22 mouse cellular contexts compared by ENCODE assay signal in the genomic region with DNA sequence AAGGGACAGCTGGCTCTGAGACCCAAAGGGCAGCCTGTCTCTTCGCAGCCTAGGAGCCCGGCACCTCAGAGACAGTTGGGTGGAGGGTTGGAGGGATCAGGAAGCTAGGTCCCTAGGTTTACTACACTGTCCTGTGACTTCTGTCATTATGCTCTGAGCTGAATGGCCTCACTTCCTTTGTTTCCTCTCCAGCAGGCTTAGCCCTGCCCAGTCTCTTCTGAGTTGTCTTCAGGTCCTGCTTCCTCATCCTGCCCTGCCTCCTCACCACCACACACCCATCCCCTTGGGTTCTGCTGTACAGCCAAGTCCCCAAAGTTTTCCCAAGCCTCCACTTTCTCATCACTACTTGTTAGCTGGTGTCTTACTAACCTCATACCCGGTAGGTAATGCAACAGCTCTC.
DNase-seq lines count a peak whose midpoint lies in the region; ATAC-seq lines count a peak whose summit lies in the region.
"Had no signal": no experiment of that assay in that cellular context is flagged by ENCODE, and none has a peak within 500 bp of the region (broad histone marks: within the 10 kb centered on the region; RNA-seq: fewer than 3 reads in every experiment).

No protein-coding gene starts in this region.

- H3K4me3 ChIP-seq in heart, embryonic 10.5 days = no peak overlapping the region
- no peak overlapping the region for H3K4me3 ChIP-seq in heart, embryonic 11.5 days (ENCODE audit: low read depth, low read length)
- no peak overlapping the region for H3K4me3 ChIP-seq in kidney, embryonic 16.5 days (ENCODE audit: low read length)
- no peak overlapping the region for H3K4me3 ChIP-seq in embryonic facial prominence, embryonic 10.5 days
- H3K4me3 ChIP-seq: gastrocnemius, adult 2 months; hindbrain, embryonic 13.5 days; limb, embryonic 12.5 days; liver, embryonic 13.5 days; midbrain, embryonic 12.5 days; neural tube, embryonic 13.5 days had no signal

- H3K36me3 ChIP-seq in heart, embryonic 10.5 days = no peaks in the 10 kb centered on the region
- no peaks in the 10 kb centered on the region for H3K36me3 ChIP-seq in heart, embryonic 11.5 days (ENCODE audit: control insufficient read depth, insufficient read depth, low read length)
- no peaks in the 10 kb centered on the region for H3K36me3 ChIP-seq in kidney, embryonic 16.5 days (ENCODE audit: insufficient read depth, low read length)
- no peaks in the 10 kb centered on the region for H3K36me3 ChIP-seq in embryonic facial prominence, embryonic 10.5 days (replicated peaks)
- H3K36me3 ChIP-seq: hindbrain, embryonic 13.5 days; limb, embryonic 12.5 days; liver, embryonic 13.5 days; midbrain, embryonic 12.5 days; neural tube, embryonic 13.5 days had no signal

- no peaks in the 10 kb centered on the region for H3K9me3 ChIP-seq in heart, embryonic 10.5 days
- H3K9me3 ChIP-seq in heart, embryonic 11.5 days (replicated peaks; ENCODE audit: control insufficient read depth, low read length) = no peaks in the 10 kb centered on the region
- H3K9me3 ChIP-seq in kidney, embryonic 16.5 days (ENCODE audit: low read length) = no peaks in the 10 kb centered on the region
- no peaks in the 10 kb centered on the region for H3K9me3 ChIP-seq in embryonic facial prominence, embryonic 10.5 days
- H3K9me3 ChIP-seq: hindbrain, embryonic 13.5 days; limb, embryonic 12.5 days; liver, embryonic 13.5 days; midbrain, embryonic 12.5 days; neural tube, embryonic 13.5 days had no signal

- H3K4me1 ChIP-seq in heart, embryonic 10.5 days = peaks cover 34% of the 10 kb centered on the region
- H3K4me1 ChIP-seq in heart, embryonic 11.5 days (ENCODE audit: control insufficient read depth, insufficient read depth, low read length) = peaks cover 8% of the 10 kb centered on the region
- peaks cover 20% of the 10 kb centered on the region for H3K4me1 ChIP-seq in kidney, embryonic 16.5 days (ENCODE audit: insufficient read depth, low read length)
- peaks cover 31% of the 10 kb centered on the region for H3K4me1 ChIP-seq in embryonic facial prominence, embryonic 10.5 days
- H3K4me1 ChIP-seq: hindbrain, embryonic 13.5 days; midbrain, embryonic 12.5 days; neural tube, embryonic 13.5 days had no signal

- H3K27ac ChIP-seq in heart, embryonic 10.5 days = peak overlapping the region; percentile 47; the same call in 1 of the 2 replicates
- no peak overlapping the region for H3K27ac ChIP-seq in heart, embryonic 11.5 days (ENCODE audit: low read depth, low read length)
- peak overlapping the region; percentile 75; the same call in 1 of the 2 replicates for H3K27ac ChIP-seq in kidney, embryonic 16.5 days (ENCODE audit: low read length)
- H3K27ac ChIP-seq in embryonic facial prominence, embryonic 10.5 days (replicated peaks) = peak overlapping the region; percentile 7; the same call in 1 of the 2 replicates
- H3K27ac ChIP-seq: gastrocnemius, adult 2 months; hindbrain, embryonic 13.5 days; limb, embryonic 12.5 days; liver, embryonic 13.5 days; midbrain, embryonic 12.5 days; neural tube, embryonic 13.5 days had no signal

- no peaks in the 10 kb centered on the region for H3K27me3 ChIP-seq in heart, embryonic 10.5 days (ENCODE audit: insufficient read depth, poor library complexity, severe bottlenecking)
- H3K27me3 ChIP-seq in heart, embryonic 11.5 days (ENCODE audit: control insufficient read depth, insufficient read depth, low read length) = no peaks in the 10 kb centered on the region
- no peaks in the 10 kb centered on the region for H3K27me3 ChIP-seq in kidney, embryonic 16.5 days (ENCODE audit: insufficient read depth, low read length)
- no peaks in the 10 kb centered on the region for H3K27me3 ChIP-seq in embryonic facial prominence, embryonic 10.5 days (replicated peaks; ENCODE audit: low read depth, poor library complexity, severe bottlenecking)
- H3K27me3 ChIP-seq: hindbrain, embryonic 13.5 days; limb, embryonic 12.5 days; liver, embryonic 13.5 days; midbrain, embryonic 12.5 days; neural tube, embryonic 13.5 days had no signal

- no peak overlapping the region for H3K9ac ChIP-seq in heart, embryonic 11.5 days (ENCODE audit: low read depth, low read length)
- H3K9ac ChIP-seq in kidney, embryonic 16.5 days (replicated peaks; ENCODE audit: low read length) = no peak overlapping the region
- H3K9ac ChIP-seq: hindbrain, embryonic 13.5 days; limb, embryonic 12.5 days; liver, embryonic 13.5 days; midbrain, embryonic 12.5 days; neural tube, embryonic 13.5 days had no signal

- H3K4me2 ChIP-seq in heart, embryonic 11.5 days = no peak overlapping the region
- H3K4me2 ChIP-seq in kidney, embryonic 16.5 days (replicated peaks; ENCODE audit: low read depth, low read length) = no peak overlapping the region
- H3K4me2 ChIP-seq: hindbrain, embryonic 13.5 days; limb, embryonic 12.5 days; liver, embryonic 13.5 days; midbrain, embryonic 12.5 days; neural tube, embryonic 13.5 days had no signal

- ATAC-seq in heart, embryonic 11.5 days (replicated peaks; ENCODE audit: insufficient number of reproducible peaks, low FRiP score, low TSS enrichment) = no peak
- no peak; the same call in 1 of the 2 replicates for ATAC-seq in kidney, embryonic 16.5 days (ENCODE audit: low FRiP score, low TSS enrichment)
- ATAC-seq in activated CD4-positive, CD25-positive, alpha-beta regulatory T cell, adult 4 months = no peak
- ATAC-seq: inflammation-experienced regulatory T-cells, adult 6 months had no signal

- 76% methylated on average over 3 of the region's 3 CpGs for WGBS in heart, embryonic 10.5 days
- WGBS in heart, embryonic 11.5 days (ENCODE audit: insufficient replicate concordance) = 92% methylated on average over 3 of the region's 3 CpGs
- WGBS in kidney, embryonic 16.5 days = 76% methylated on average over 3 of the region's 3 CpGs
- 85% methylated on average over 3 of the region's 3 CpGs for WGBS in embryonic facial prominence, embryonic 10.5 days

- DNase-seq in heart, embryonic 10.5 days (ENCODE audit: low spot score) = no peak
- DNase-seq in kidney, adult 9 months = no peak
- peak; percentile 53 for DNase-seq in 416B (ENCODE audit: low read depth)
- no peak for DNase-seq in embryonic facial prominence, embryonic 10.5 days (ENCODE audit: low spot score)
- DNase-seq in layer of hippocampus, adult 18-20 months (ENCODE audit: low spot score in 2 of 2) = no peak
- DNase-seq: adrenal gland, postnatal 10 days; cerebellum, adult 11 months; cerebellum, postnatal 10 days; gastrocnemius, adult 2 months; heart, postnatal 10 days; liver, embryonic 13.5 days; lung, postnatal 14 days; right cerebral cortex, adult 18-20 months; thymus, postnatal 25 days had no signal
